Mouse (Mus musculus) left cerebral cortex, adult 8-10 months (tissue): ENCODE measurements around the gene Hemgn. TPM values are rescaled to one million over a fixed set of nuclear protein-coding genes. Genes with fewer than 3 reads are reported as not detected.

Experiments
- DNase-seq, 2 experiments: peaks; one replicate each; pipeline ENCODE4 v3.0.0; 2022; ENCODE audit warnings: low spot score in 2 of 2
- total RNA-seq, 4 experiments: library from RNA; stranded (reverse); gene quantifications; 2 replicates each; pipeline ENCODE4 v1.2.4; 2022

Gene Hemgn
- total RNA-seq, 4 experiments from 2014 or later = not detected

DNA sequence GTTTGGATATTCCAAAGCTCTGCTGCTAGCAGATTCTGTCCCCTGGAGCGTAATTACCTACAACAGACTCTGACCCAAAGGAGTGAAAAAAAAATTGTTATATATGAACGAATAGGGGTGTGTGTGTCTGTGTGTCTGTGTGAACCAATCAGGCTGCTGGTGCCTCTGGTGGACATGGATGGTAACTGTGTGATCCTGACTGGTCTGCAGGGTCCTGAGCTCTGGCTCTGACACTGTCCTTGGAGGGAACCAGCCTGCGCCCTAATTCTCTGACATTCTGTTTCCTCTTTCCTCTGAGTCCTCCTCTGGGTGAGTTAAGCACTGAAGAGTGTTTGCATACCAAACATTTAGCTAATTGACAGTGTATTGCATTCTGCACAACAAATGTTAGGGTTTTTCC lies 4.2 kb upstream of the Hemgn start:
- no peak for DNase-seq

DNA sequence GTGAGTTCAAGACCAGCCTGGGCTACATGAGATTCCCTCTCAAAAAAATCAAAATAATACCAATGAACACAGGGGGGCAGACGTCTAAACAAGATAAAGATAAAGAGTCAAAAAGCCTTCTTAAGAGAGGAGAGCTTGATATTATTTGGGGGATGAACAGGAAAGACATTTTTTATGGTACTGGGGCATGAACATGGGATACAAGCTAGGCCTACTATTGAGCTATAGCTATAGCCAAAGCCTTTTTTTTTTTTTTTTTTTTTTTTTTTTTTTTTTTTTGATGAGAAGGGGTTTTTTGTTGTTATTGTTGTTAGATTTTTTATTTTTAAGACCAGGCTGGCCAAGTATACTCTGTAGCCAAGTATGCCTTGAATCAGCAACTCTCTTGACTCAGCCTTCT lies 1.2 kb downstream of the Hemgn start:
- DNase-seq = no peak

DNA sequence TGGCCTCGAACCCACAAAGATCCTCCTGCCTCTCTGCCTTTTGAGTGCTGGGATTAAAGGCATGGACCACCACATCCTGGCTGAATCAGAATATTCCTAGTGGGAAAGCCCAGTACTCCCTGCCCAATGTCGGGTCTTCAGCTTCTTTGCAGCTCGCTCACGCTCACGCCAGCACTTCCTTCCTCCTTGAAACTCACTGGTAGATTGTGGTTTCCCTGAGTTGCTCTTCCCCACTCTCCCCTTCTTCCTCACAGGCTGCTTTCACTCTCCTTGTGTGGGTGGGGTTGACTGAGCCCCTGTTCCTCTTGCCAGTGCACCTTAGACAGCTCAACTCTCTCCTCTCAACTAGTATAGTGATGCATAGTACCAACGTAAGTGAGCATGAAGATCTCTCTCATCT lies 1.8 kb downstream of the Hemgn start:
- no peak for DNase-seq

DNA sequence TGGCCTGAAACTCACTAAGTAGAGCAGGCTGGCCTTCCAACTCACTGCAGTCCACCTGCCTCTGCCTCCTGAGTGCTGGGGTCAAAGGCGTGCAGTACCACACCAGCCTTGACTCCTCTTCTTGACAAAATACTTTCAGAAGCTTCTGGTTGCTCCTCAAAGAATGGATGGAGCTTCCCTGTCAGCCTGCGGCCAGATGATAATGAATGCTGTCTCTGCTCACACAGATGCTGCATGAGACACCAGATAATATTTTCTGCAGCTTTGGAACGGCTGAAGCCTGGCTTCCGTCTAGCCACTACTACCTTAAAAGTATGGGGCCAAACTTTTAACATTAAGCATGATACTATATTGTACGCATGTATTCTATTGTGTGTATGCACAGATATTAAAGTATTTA lies 2.6 kb downstream of the Hemgn start:
- DNase-seq = no peak

DNA sequence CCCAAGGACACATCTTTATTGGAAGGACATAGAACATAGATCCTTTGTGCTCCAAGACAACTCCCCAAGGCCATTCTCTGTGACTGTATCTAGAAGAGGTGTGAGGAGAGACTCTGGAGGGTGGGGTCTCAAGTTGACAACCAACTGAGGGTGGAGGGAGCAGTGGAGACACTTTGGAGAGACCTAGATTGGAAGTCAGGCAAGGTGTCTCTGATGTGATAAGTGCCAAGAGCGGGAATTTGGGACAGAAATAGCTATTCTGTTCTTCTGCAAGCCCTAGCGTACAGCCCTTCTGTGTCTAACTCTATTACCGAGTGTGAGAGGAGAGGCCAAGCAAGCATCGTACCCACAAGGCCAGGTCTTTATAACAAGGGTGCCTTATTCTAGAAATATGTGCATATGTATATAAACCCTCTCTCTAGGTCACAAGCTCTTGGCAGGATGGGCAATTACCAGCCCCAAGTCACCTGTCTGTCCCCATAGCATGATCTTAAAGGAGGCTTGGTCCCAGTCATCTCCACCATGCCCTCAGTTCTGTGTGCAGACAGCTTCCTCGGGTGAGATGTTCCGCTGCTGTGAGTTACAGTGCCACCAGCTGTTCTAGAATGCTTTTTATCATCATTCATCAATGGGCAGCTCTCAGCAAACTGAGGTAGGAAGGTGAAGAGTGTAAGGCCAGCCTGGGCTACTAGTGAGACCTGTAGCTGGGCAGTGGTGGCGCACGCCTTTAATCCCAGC lies 6.2 kb downstream of the Hemgn start:
- no peak for DNase-seq

DNA sequence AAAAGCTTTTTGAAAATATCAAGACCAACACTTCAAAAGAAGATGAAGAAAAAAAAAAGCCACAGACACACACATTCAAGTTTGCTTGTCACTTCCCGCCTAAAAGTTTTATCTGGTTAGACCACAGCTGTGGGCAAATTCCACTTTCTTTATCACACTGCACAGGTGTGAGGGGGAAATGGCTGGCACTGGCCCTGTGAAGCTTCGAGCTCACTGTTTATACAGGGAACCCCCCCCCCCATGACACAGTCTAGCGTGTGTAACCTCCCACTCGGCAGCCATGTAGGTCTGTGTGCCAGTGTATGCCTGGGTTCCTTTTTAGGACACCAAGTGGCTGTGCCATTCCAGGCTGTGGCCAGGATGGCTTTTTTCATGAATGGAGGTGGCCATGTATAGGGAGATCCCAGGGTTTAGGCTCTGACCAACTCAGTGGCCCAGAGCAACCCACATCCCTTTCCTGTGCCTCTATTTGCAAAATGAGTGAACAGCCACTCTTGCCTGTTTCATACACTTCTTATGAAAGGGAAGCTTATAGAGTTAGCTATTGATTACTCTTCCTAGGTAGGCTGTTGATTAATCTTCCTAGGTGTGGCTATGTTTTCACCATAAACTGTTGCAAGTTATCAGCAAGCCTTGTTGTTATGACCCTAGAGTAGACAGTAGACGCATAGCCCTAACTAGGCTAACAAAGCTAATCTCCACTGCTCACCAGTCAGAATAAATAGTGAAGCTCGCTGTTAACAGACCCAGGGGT lies 9.1 kb downstream of the Hemgn start:
- no peak for DNase-seq

DNA sequence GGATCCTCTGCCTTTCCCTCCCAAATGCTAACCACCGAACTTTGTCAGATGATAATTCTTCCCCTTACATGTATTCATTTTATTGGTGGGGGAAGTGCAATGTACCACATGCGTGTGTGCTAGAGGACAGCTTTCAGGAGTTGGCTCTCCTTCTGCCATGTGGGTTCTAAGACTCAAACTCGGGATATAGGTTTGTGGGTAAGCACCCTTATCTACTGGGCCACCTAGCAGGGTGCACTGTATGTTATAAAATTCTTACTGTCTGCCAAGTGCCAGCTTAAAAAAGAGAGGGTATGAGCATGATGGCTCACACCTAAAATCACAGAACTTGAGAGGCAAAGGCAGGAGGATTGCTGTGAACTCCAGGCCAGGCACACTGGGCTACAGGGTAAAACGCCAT lies 14.5 kb downstream of the Hemgn start:
- DNase-seq = no peak

DNA sequence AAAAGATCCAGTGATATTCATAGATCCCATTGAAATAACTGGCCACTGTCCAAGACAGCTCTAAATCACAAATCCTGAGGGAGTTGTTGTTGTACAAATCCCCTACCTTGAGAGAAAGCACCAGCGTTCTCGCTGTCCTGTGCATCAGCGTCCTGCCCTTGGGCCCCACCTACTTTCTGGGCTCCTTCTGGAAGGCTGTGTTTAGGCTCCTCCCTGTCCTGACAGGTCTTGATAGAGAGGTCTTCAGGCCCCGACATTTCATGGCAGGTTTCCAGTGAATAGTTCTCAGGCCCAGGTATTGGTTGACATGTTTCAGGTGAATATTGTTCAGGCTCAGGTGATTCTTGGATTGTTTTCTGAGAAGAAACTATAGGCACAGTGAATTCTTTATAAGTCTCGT lies 17.6 kb downstream of the Hemgn start:
- DNase-seq = no peak

DNA sequence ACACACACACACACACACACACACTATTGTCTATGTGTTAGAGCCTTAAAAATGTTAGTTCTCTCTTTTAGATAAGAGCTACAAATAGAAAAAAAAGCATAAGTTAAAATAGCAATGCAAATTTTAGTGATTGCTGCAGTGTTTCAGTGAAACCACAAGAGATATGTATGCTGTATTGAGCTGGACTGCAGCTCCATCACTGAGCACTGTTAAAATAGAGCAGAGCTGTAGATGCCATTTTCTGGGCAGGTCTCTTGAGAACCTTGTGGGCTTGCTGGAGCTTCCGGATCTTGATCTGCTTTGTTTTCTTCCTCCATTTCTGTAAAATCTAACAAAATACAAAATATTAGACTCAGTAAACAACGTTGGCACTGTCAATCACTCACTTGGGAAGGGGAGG lies 18.9 kb downstream of the Hemgn start:
- no peak for DNase-seq

DNA sequence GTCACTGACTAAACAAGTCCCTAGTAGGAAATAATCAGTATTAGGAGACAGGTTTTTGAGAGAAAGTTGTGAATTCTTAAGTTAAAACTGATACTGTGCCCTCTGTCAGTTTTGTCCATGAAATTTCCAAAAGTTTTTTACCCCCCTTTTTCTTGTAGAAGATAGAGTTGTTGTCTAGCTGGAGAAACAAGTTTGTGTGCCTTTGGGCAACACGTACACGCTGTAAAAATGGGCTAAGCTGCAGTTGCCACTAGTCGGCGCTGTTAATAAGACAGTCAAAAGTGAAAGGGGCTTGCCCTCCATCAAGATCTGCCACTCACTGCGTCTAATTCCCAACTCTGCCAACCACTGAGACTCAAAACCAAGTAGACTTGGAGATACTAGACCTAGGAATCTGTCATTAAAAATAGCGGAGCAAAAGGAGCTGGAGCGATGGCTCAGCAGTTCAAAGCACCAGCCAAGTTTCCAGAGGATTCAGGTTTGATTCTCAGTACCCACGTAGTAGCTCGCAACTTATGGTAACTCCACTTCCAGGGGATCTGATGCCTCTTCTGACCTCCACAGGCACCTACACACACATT lies 22.8 kb downstream of the Hemgn start:
- peak; percentile 36 to 42 for DNase-seq

DNA sequence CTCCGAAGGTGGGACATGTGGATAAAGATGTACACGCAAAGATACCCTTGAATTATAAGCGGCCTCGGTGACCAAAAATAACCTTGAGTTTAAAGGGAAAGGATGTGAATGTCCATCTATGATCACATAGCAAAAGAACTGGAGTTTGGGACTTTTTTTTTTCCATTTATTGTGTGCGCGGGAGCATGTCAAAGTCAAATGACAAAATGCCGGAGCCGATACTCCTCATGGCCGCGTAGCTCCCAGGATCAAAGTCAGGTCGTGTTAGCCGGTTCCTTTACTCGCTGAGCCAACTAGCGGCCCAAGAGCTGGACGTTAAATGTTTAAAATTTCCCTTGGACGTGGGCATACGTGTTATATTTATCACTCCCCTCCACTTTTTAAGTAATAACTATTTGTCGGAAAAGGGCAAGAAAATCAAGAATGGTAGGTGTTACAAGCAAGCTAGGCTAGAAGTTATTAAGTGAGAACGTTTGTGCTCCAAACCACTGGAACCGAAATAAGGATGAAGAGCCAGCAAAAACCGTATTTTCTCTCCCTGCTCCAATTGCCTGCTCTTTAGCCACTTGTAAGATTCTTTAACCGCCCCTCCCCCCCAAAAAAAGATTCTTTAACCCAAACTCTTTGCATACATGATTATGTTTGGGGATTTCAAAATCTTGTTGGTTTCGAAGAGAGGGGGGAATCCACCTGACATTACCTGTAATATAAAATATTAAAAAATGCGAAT lies 23.5 kb downstream of the Hemgn start:
- peak in 1 of 2 experiments; percentile 16 for DNase-seq

DNA sequence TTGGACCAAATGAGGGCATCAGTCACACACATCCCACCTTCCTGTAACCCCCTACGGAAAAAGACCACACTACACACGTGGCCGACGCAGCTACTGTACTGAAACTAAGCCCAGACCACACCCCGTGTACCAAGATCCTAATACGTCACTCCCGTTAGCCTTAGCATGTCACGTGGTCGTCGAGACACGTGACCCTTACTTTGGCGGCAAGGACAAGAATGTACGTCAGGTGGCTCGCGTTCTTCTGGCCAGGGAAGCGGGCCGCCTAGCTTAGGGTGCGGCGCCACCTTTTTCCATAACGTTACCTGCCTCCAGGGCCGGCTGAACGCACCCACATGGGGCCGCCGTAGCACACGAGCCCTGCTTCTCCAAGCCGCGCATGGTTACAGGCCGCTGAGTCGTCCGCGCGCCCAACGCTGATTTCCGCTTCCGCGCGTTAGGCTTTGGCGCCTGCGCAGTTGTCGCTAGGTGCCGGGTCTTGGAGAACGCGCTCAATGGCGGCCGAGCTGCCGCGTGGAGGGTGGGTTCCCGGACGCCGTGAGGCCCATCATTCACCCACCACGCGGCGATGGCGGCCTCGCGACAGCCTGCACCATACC lies 24.2 kb downstream of the Hemgn start, which contains the start of gene Trmo:
Gene Trmo, minus strand, starts transcription at position 425 of the 599 bp plus-strand sequence.
- DNase-seq = peak; percentile 93 to 94

DNA sequence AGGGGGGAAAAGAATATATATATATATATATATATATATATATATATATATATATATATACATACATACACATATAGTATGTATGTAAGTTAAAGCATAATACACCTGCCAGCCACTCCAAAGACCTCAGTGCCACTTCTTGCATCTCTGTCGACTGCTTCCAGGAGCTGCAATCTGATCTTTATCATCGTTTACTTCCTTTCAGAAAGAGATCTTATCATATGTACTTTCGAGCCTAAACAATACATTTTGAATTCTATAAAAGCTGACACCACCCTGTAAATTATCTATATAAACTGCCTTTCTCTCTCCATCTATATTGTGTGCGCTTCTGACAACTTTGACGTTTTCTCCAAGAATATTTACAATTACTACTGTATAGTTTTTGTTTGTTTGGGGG lies 24.8 kb downstream of the Hemgn start:
- DNase-seq = no peak

DNA sequence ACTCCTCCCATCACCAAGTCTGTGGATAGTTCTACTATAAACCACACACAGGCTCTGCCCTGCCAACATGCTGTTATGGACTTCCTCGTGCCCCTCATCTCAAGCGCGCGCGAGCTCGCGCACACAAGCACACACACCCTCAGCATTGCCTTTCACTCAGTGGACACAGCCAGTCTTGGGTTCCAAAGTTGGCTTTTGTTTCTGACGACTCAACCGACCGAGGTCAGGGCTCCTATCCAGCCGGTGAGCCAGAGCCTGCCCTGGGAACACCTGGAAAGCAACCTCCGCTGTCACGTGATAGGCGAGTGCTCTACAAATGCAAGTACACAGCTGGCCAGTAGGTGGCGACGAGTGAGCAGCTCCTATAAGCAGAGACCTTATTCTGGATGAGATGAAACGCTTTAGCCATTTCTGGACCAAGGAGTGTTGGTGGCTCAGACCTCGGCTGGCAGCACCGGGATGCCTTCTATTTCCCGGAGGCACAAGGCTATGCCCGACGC lies 38.4 kb downstream of the Hemgn start:
- DNase-seq = peak; percentile 59 to 70

DNA sequence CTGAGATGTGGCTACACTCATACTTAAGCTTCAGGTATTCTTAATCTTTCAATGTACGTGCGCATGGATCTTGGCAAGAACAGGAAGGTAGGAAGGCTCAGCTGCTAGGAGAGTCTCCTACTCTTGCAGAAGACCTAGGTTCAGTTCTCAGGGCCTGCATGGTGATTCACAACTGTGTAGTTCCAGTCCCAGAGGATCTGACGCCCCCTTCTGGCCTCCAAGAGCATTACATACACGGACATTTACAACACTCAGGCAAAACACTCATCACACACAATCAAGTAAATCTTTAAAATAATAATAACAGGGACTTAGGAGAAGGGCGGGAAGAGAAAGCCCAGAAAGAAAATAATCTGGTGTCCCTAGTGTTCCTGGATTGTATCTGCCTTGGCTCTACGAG lies 38.9 kb downstream of the Hemgn start:
- no peak for DNase-seq

DNA sequence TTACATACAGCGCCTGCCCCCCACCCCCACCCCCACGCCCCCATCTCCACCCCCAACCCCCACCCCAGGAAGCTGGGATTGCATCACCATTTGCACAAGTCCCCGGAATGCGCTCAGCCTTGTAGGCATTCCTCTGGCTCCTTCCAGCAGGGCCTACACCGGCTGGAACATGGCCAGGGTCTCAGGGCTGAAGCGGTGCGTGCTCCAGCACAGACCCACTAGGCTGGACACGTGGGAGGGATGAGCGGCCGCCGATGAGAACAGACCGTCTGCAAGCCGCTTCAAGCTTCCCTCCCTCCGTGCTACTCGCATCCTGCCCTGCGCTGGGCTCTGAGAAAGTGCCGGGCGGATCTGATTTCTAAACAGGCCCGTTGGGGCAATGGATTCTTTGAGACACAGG lies 42.3 kb downstream of the Hemgn start:
- no peak for DNase-seq

DNA sequence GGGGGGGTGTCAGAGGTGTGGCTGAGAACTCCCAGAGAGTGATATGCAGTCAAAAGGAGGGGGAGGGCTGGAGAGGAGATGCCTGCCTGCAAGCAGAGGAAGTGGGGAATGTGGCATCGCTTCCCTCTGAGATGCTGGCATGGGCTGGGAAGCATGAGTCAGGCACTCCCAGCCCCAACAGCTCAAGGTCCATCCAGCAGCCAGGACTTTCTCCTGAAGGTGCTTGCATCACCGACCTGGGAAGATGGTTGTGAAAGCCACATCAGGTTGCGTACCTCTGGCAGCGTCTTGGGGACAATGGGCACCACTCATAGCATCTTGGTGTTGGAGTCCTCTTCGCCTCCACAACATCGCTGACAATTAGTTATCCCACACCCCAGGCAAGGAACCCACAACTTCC lies 42.9 kb downstream of the Hemgn start:
- no peak for DNase-seq

DNA sequence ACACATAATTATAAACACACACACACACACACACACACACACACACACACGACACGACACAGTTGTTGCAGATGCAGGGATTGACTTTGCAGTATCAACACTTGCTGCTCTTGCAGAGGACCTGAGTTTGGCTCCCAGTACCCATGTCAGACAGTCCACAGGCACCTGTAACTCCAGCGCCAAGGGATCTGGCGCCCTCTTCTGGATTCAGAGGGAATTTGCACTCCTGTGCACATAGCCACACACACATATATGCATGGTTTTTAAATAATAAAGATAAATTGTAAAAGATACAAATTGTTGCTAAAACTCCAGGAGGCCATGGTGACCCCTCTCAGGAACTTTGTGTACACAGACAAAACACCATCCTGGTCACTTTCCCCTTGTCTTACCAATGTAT lies 44.2 kb downstream of the Hemgn start:
- DNase-seq = no peak

DNA sequence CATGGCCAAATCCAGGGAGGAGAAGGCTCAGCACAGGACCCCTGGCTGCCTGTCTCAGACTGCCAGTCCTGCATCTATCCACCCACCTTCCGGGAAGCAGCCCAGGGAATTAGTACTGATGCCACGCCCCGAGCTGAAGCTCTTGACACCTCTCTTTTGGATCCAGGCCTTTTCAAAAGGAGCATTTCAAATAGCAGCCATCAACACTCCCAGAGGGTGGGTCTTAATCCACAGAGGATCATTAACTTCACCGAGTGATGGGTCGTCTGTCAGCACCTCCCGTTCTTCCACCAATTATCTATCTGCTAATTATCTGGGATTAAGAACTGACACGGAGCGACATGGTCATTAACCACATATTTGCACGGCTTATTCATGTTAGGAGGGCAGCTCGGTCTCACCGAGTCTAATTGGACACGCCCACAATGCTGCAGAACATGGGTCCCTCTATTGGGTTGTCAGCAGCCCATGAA lies 45.8 kb downstream of the Hemgn start:
- no peak for DNase-seq

DNA sequence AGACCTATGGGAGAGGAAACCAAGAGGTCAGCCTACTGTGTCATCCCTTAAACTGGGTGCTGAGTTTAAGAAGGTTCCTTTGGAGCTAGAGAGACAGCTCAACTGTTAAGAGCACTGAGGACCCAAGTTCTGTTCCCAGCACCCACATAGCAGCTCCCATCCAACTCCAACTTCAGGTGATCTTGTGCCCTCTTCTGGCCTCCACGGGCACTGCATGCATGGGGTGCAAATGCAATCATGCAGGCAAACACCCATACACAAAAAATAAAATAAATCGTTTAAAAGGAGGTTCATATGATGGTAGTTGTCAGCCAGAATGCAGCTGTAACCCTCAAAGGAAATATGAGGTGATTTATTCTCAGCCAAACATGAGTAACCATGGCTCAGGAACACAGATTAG lies 48.9 kb downstream of the Hemgn start:
- no peak for DNase-seq

DNA sequence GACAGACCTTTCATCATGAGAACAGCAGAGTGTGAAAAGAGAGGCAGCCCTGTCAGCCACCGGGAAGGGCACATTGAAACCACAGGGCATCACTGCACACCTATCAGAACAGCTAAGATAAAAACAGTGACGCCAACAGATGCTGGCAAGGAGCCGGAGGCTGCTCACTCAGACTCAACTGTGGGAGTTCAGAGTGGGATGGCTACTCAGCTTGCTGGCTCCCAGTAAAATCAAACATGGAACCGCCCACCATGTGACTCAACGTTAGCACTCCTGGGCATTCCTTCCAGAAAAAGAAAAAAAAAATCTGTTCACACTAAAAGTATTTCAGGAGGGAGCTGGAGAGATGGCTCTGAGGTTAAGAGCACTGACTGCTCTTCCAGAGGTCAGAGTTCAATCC lies 52.0 kb downstream of the Hemgn start:
- peak in 1 of 2 experiments; percentile 79 for DNase-seq
